ENCODE assay signal across 10 mouse cellular contexts in the genomic region with DNA sequence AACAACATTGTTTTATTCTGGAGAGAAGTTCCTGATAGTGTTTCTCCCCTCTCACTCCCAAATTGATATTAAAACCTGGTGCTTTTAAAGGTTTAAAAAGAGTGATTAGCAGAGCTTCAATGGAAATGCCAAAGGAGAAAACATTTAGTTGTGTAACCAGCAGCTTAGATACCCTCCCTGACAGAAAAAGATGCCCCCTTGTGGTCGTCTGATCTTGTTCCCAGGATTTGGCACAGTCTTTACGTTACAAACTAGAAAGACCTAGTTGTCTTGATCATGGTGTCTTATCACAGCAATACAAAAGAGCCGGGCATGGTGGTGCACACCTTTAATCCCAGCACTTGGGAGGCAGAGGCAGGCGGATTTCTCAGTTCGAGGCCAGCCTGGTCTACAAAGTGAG. TPM values are rescaled to one million over a fixed set of nuclear protein-coding genes. Genes with fewer than 3 reads are reported as not detected.
DNase-seq lines count a peak whose midpoint lies in the region; ATAC-seq lines count a peak whose summit lies in the region.
"Had no signal": no experiment of that assay in that cellular context is flagged by ENCODE, and none has a peak within 500 bp of the region (broad histone marks: within the 10 kb centered on the region; RNA-seq: fewer than 3 reads in every experiment).

No protein-coding gene starts in this region.

- H3K27me3 ChIP-seq in forebrain, embryonic 14.5 days (replicated peaks; ENCODE audit: control insufficient read depth, insufficient read depth, low read length): no peaks in the 10 kb centered on the region
- no peaks in the 10 kb centered on the region for H3K27me3 ChIP-seq in forebrain, embryonic 15.5 days
- no peaks in the 10 kb centered on the region for H3K27me3 ChIP-seq in liver, embryonic 12.5 days (replicated peaks)
- H3K27me3 ChIP-seq: limb, embryonic 12.5 days; neural tube, embryonic 13.5 days had no signal

- H3K4me3 ChIP-seq in forebrain, embryonic 14.5 days (ENCODE audit: low read depth, low read length): no peak overlapping the region
- H3K4me3 ChIP-seq in forebrain, embryonic 15.5 days: no peak overlapping the region
- no peak overlapping the region for H3K4me3 ChIP-seq in liver, embryonic 12.5 days
- H3K4me3 ChIP-seq: limb, embryonic 12.5 days; neural tube, embryonic 13.5 days had no signal

- no peaks in the 10 kb centered on the region for H3K4me1 ChIP-seq in forebrain, embryonic 14.5 days (ENCODE audit: control insufficient read depth, insufficient read depth, low read length)
- H3K4me1 ChIP-seq in forebrain, embryonic 15.5 days: no peaks in the 10 kb centered on the region
- H3K4me1 ChIP-seq in liver, embryonic 12.5 days: 0 out of 2 replicates have a peak, but pooled peaks cover 5% of the 10 kb centered on the region
- H3K4me1 ChIP-seq: limb, embryonic 12.5 days; neural tube, embryonic 13.5 days had no signal

- intact Hi-C loops in left cerebral cortex, postnatal 25 days (cut with DNase I): no loop called here

- no peak for ATAC-seq in forebrain, embryonic 14.5 days
- ATAC-seq in forebrain, embryonic 15.5 days (replicated peaks): no peak
- no peak for ATAC-seq in liver, embryonic 12.5 days

- peak; percentile 35 for DNase-seq in forebrain, embryonic 14.5 days (ENCODE audit: low spot score)
- peak; percentile 19 for DNase-seq in liver
- peak; percentile 42 for DNase-seq in ZHBTc4 (ENCODE audit: low read depth, low spot score)
- peak; percentile 56 for DNase-seq in naive thymus-derived CD4-positive, alpha-beta T cell, adult 2 months (ENCODE audit: low read depth)
- DNase-seq in cerebellum, adult 8-10 months: no peak
- DNase-seq in left cerebral cortex, postnatal 25 days (ENCODE audit: low spot score in 2 of 2): no peak

- no peaks in the 10 kb centered on the region for H3K36me3 ChIP-seq in forebrain, embryonic 14.5 days (ENCODE audit: control insufficient read depth, insufficient read depth, low read length)
- H3K36me3 ChIP-seq in forebrain, embryonic 15.5 days: no peaks in the 10 kb centered on the region
- H3K36me3 ChIP-seq in liver, embryonic 12.5 days: no peaks in the 10 kb centered on the region
- H3K36me3 ChIP-seq: limb, embryonic 12.5 days; neural tube, embryonic 13.5 days had no signal

- H3K4me2 ChIP-seq in forebrain, embryonic 14.5 days (ENCODE audit: low read length): no peak overlapping the region
- no peak overlapping the region for H3K4me2 ChIP-seq in forebrain, embryonic 15.5 days (replicated peaks)
- H3K4me2 ChIP-seq in liver, embryonic 12.5 days: no peak overlapping the region
- H3K4me2 ChIP-seq: limb, embryonic 12.5 days; neural tube, embryonic 13.5 days had no signal

- H3K27ac ChIP-seq in forebrain, embryonic 14.5 days (ENCODE audit: low read depth, low read length): no peak overlapping the region
- no peak overlapping the region for H3K27ac ChIP-seq in forebrain, embryonic 15.5 days (replicated peaks)
- no peak overlapping the region for H3K27ac ChIP-seq in liver, embryonic 12.5 days
- H3K27ac ChIP-seq: limb, embryonic 12.5 days; neural tube, embryonic 13.5 days had no signal

- H3K9ac ChIP-seq in forebrain, embryonic 14.5 days (ENCODE audit: low read length): no peak overlapping the region
- no peak overlapping the region for H3K9ac ChIP-seq in forebrain, embryonic 15.5 days (replicated peaks)
- H3K9ac ChIP-seq in liver, embryonic 12.5 days: no peak overlapping the region
- H3K9ac ChIP-seq: limb, embryonic 12.5 days; neural tube, embryonic 13.5 days had no signal

- no peaks in the 10 kb centered on the region for H3K9me3 ChIP-seq in forebrain, embryonic 14.5 days (replicated peaks; ENCODE audit: control insufficient read depth, low read length)
- H3K9me3 ChIP-seq in forebrain, embryonic 15.5 days: no peaks in the 10 kb centered on the region
- no peaks in the 10 kb centered on the region for H3K9me3 ChIP-seq in liver, embryonic 12.5 days (replicated peaks)
- H3K9me3 ChIP-seq: limb, embryonic 12.5 days; neural tube, embryonic 13.5 days had no signal

- WGBS in forebrain, embryonic 14.5 days: 65% methylated on average over 5 of the region's 5 CpGs
- 68% methylated on average over 5 of the region's 5 CpGs for WGBS in forebrain, embryonic 15.5 days
- WGBS in liver, embryonic 12.5 days (ENCODE audit: insufficient replicate concordance): 48% methylated on average over 5 of the region's 5 CpGs

RNA-seq across cellular contexts. Expression of gene Erich6, which starts 16.9 kb away (rescaled TPM):
- polyA plus RNA-seq in forebrain, embryonic 14.5 days (2014; fragmentation: Nextera tagmentation; extraction: Ambion mirVana): 0.10 and 0.13 TPM in 2 replicates
- polyA plus RNA-seq in forebrain, embryonic 15.5 days (2015; fragmentation: Nextera tagmentation; extraction: Ambion mirVana): 0.08 and 0.10 TPM in 2 replicates
- not detected in 2 replicates for polyA plus RNA-seq in liver, embryonic 12.5 days (2016; fragmentation: Nextera tagmentation; extraction: Ambion mirVana)
- total RNA-seq in left cerebral cortex, postnatal 25 days (2021): 1 to 10 TPM; 1.1 to 1.5 TPM

RNA-seq across cellular contexts. Expression of gene Siah2, which starts 38.3 kb away (rescaled TPM):
- polyA plus RNA-seq in forebrain, embryonic 14.5 days (2014; fragmentation: Nextera tagmentation; extraction: Ambion mirVana): 6.9 and 7.6 TPM in 2 replicates
- 7.0 and 8.1 TPM in 2 replicates for polyA plus RNA-seq in forebrain, embryonic 15.5 days (2015; fragmentation: Nextera tagmentation; extraction: Ambion mirVana)
- 5.6 TPM in 2 replicates for polyA plus RNA-seq in liver, embryonic 12.5 days (2016; fragmentation: Nextera tagmentation; extraction: Ambion mirVana)
- 10 to 100 TPM; 18.0 to 18.7 TPM for total RNA-seq in left cerebral cortex, postnatal 25 days (2021)

Comparison
In these comparisons a context has a peak if more than half of its experiments do, and no peak if none do; other contexts are left out.
1. DNase-seq: peak in forebrain, embryonic 14.5 days (single experiment), liver (single experiment), ZHBTc4 (single experiment) and naive thymus-derived CD4-positive, alpha-beta T cell, adult 2 months (single experiment); none in cerebellum, adult 8-10 months (single experiment) and left cerebral cortex, postnatal 25 days (0 of 2).